Mouse (Mus musculus) MEL (cell line): ENCODE data around the gene Zfp638.

ENCODE experiments used
- CTCF ChIP-seq, 3 experiments: IDR thresholded peaks in 2 of 3; conservative IDR thresholded peaks in 1 of 3; 2 replicates each; pipeline ENCODE4 v1.5.1; 2011 to 2012; ENCODE audit warnings: low read length in 3 of 3, low read depth in 2 of 3, mild to moderate bottlenecking in 2 of 3, improper control_type of control experiment in 1 of 3, inconsistent platforms in 1 of 3, mixed read lengths in 1 of 3, moderate library complexity in 1 of 3; ENCODE audit not compliant: control insufficient read depth in 1 of 3, insufficient read depth in 1 of 3, poor library complexity in 1 of 3, severe bottlenecking in 1 of 3
- E2F4 ChIP-seq: IDR thresholded peaks from 2 replicates; pipeline ENCODE4 v1.6.1; 2011; ENCODE audit warnings: low read depth, low read length, improper control_type of control experiment, borderline replicate concordance
- GATA1 ChIP-seq: IDR thresholded peaks from 2 replicates; pipeline ENCODE4 v1.6.1; 2011; ENCODE audit warnings: low read depth, low read length, improper control_type of control experiment
- HCFC1 ChIP-seq: IDR thresholded peaks from 2 replicates; pipeline ENCODE4 v1.6.1; 2012; ENCODE audit warnings: low read depth, mild to moderate bottlenecking, inconsistent platforms, low read length, improper control_type of control experiment, moderate library complexity
- MAX ChIP-seq: IDR thresholded peaks from 2 replicates; pipeline ENCODE4 v1.6.1; 2011; ENCODE audit warnings: low read length, improper control_type of control experiment
- MXI1 ChIP-seq: IDR thresholded peaks from 2 replicates; pipeline ENCODE4 v1.6.1; 2011; ENCODE audit warnings: mild to moderate bottlenecking, low read depth, low read length, improper control_type of control experiment
- NELFE ChIP-seq: IDR thresholded peaks from 2 replicates; pipeline ENCODE4 v1.6.1; 2011; ENCODE audit warnings: low read depth, low read length, improper control_type of control experiment
- POLR2A ChIP-seq, 2 experiments: IDR thresholded peaks; 2 replicates each; pipeline ENCODE4 v1.6.1; 2011 to 2012; ENCODE audit warnings: low read length in 2 of 2, mild to moderate bottlenecking in 2 of 2, control low read depth in 1 of 2, improper control_type of control experiment in 1 of 2, low read depth in 1 of 2, moderate library complexity in 1 of 2; ENCODE audit not compliant: control insufficient read depth in 1 of 2, insufficient read depth in 1 of 2, poor library complexity in 1 of 2
- RAD21 ChIP-seq: IDR thresholded peaks from 2 replicates; pipeline ENCODE4 v1.6.1; 2011; ENCODE audit warnings: mild to moderate bottlenecking, low read depth, low read length, improper control_type of control experiment
- UBTF ChIP-seq: IDR thresholded peaks from 2 replicates; pipeline ENCODE4 v1.6.1; 2012; ENCODE audit warnings: low read depth, mild to moderate bottlenecking, inconsistent platforms, low read length, improper control_type of control experiment, moderate library complexity, borderline replicate concordance; ENCODE audit not compliant: insufficient read depth
- ZC3H11A ChIP-seq: IDR thresholded peaks from 2 replicates; pipeline ENCODE4 v1.6.1; 2012; ENCODE audit warnings: low read depth, mild to moderate bottlenecking, inconsistent platforms, low read length, improper control_type of control experiment
- ZMIZ1 ChIP-seq: IDR thresholded peaks from 2 replicates; pipeline ENCODE4 v1.6.1; 2012; ENCODE audit warnings: low read depth, mild to moderate bottlenecking, inconsistent platforms, low read length, improper control_type of control experiment, moderate library complexity
- ZNF384 ChIP-seq: IDR thresholded peaks from 2 replicates; pipeline ENCODE4 v1.6.1; 2012; ENCODE audit warnings: low read depth, mild to moderate bottlenecking, inconsistent platforms, low read length, improper control_type of control experiment

- TF ChIP-seq RAD21 (no peak), POLR2A (IDR thresholded peaks at IDR 0.05; ENCODE audit: control insufficient read depth in 1 of 2, insufficient read depth in 1 of 2, low read depth in 1 of 2, low read length in 2 of 2, poor library complexity in 1 of 2) (no peak), ZC3H11A (no peak), CTCF (IDR thresholded peaks at IDR 0.05 in 2 of 3, conservative IDR thresholded peaks at IDR 0.05 in 1 of 3; ENCODE audit: control insufficient read depth in 1 of 3, insufficient read depth in 1 of 3, low read depth in 2 of 3, low read length in 3 of 3, poor library complexity in 1 of 3, severe bottlenecking in 1 of 3) (no peak), UBTF (no peak), MAX (no peak), E2F4 (no peak), MXI1 (peak; percentile 78), ZNF384 (no peak), ZMIZ1 (no peak), NELFE (no peak), HCFC1 (no peak), GATA1 (no peak)
These were observed 61.3 kb downstream of the Zfp638 start for GRCm38 (mm10) chr6:83928225-83928624.
